ENCODE assay signal across 18 mouse cellular contexts in the genomic region with DNA sequence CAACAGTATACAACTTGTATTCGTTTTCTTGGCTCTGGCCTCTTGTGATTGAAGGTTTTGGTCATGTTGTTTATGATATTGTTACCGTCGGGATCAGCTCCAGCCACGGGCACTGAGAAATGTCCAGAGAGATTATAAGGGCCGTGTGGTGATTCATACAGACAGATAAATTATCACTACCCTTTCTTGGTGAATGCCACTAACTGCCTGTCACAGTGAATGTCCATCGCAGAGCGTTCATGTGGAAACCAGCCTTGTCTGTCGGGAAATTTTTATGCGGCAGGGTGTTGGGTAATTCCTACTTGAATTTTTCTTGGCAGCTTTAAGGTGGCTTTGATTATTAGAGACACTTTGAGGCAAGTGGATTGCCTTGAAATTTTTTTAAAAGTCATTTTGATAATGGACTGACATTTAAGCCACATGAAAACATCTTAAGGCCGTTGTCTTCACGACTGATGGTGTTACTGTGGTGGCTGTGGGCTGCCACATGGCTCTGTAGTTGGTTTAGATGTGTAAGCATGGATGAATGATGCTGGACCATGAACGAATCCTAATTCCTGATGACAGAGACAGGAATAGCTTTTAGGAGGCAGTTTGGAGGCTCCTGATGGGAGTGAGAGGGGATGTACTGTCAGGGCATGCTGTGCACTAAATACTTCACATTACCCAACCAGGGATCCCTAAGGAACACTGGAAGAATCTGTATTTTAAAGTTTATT. TPM values are rescaled to one million over a fixed set of nuclear protein-coding genes. Genes with fewer than 3 reads are reported as not detected.
DNase-seq lines count a peak whose midpoint lies in the region; ATAC-seq and TF ChIP-seq lines count a peak whose summit lies in the region.
"Had no signal": no experiment of that assay in that cellular context is flagged by ENCODE, and none has a peak within 500 bp of the region (broad histone marks: within the 10 kb centered on the region; RNA-seq: fewer than 3 reads in every experiment).

No protein-coding gene starts in this region.

- no peak for TF ChIP-seq CTCF in lung, postnatal 0 days (IDR thresholded peaks at IDR 0.05)
- TF ChIP-seq CTCF in lung, adult 2 months (IDR thresholded peaks at IDR 0.05; ENCODE audit: insufficient read depth, low read length) = no peak

- no peak overlapping the region for H3K4me3 ChIP-seq in heart, embryonic 10.5 days
- H3K4me3 ChIP-seq in lung, postnatal 0 days (ENCODE audit: low read depth, low read length) = no peak overlapping the region
- H3K4me3 ChIP-seq in lung, adult 2 months (replicated peaks; ENCODE audit: extremely low read depth, low read depth, low read length) = no peak overlapping the region
- H3K4me3 ChIP-seq in kidney, embryonic 14.5 days (ENCODE audit: low read length) = no peak overlapping the region
- H3K4me3 ChIP-seq: midbrain, embryonic 12.5 days had no signal

- 0 out of 2 replicates have a peak, but pooled peaks cover 3% of the 10 kb centered on the region for H3K36me3 ChIP-seq in heart, embryonic 10.5 days
- no peaks in the 10 kb centered on the region for H3K36me3 ChIP-seq in lung, postnatal 0 days (ENCODE audit: insufficient read depth, low read length)
- H3K36me3 ChIP-seq in kidney, embryonic 14.5 days (ENCODE audit: control insufficient read depth, insufficient read depth, low read length) = no peaks in the 10 kb centered on the region

- no peak overlapping the region for H3K27ac ChIP-seq in heart, embryonic 10.5 days
- no peak overlapping the region for H3K27ac ChIP-seq in lung, postnatal 0 days (ENCODE audit: low read length)
- no peak overlapping the region for H3K27ac ChIP-seq in kidney, embryonic 14.5 days (ENCODE audit: low read depth, low read length)
- H3K27ac ChIP-seq: midbrain, embryonic 12.5 days had no signal

- no peak for ATAC-seq in lung, postnatal 0 days
- ATAC-seq in kidney, embryonic 14.5 days (ENCODE audit: low FRiP score, low TSS enrichment) = no peak
- ATAC-seq: activated CD4-positive, CD25-positive, alpha-beta regulatory T cell, adult 4 months; liver, postnatal 0 days had no signal

- H3K9ac ChIP-seq in lung, postnatal 0 days (replicated peaks; ENCODE audit: low read depth) = no peak overlapping the region
- H3K9ac ChIP-seq in kidney, embryonic 14.5 days (ENCODE audit: low read depth, low read length) = no peak overlapping the region
- H3K9ac ChIP-seq: liver, postnatal 0 days; midbrain, embryonic 12.5 days had no signal

- H3K27me3 ChIP-seq in heart, embryonic 10.5 days (ENCODE audit: insufficient read depth, poor library complexity, severe bottlenecking) = no peaks in the 10 kb centered on the region
- no peaks in the 10 kb centered on the region for H3K27me3 ChIP-seq in lung, postnatal 0 days (replicated peaks; ENCODE audit: insufficient read depth, low read length)
- H3K27me3 ChIP-seq in kidney, embryonic 14.5 days (ENCODE audit: control insufficient read depth, insufficient read depth, low read length) = no peaks in the 10 kb centered on the region
- H3K27me3 ChIP-seq: midbrain, embryonic 12.5 days had no signal

- peak; percentile 43 for DNase-seq in adrenal gland, adult 2 months
- no peak for DNase-seq in adrenal gland, postnatal 25 days
- peak; percentile 37 for DNase-seq in heart, adult 11 months
- DNase-seq in heart, embryonic 10.5 days (ENCODE audit: low spot score) = no peak
- peak; percentile 11 for DNase-seq in lung, postnatal 0 days (ENCODE audit: low spot score)
- DNase-seq in lung, adult 2 months = no peak
- peak; percentile 93 for DNase-seq in retina, postnatal 1 day
- DNase-seq: cerebellum, postnatal 36 days; heart, postnatal 10 days; kidney, adult 2 months; kidney, postnatal 25 days; liver, postnatal 0 days; lung, postnatal 4 days; thymus, postnatal 14 days had no signal

- no peak for TF ChIP-seq EP300 in lung, postnatal 0 days (IDR thresholded peaks at IDR 0.05)

- H3K4me1 ChIP-seq in heart, embryonic 10.5 days = no peaks in the 10 kb centered on the region
- H3K4me1 ChIP-seq in lung, postnatal 0 days (ENCODE audit: insufficient read depth, low read depth, low read length) = no peaks in the 10 kb centered on the region
- no peaks in the 10 kb centered on the region for H3K4me1 ChIP-seq in lung, adult 2 months (ENCODE audit: control insufficient read depth, insufficient read depth, low read length)
- 0 out of 2 replicates have a peak, but pooled peaks cover 3% of the 10 kb centered on the region for H3K4me1 ChIP-seq in kidney, embryonic 14.5 days (ENCODE audit: control insufficient read depth, insufficient read depth, low read length)
- H3K4me1 ChIP-seq: midbrain, embryonic 12.5 days had no signal

- no peak for TF ChIP-seq POLR2A in lung, adult 2 months (IDR thresholded peaks at IDR 0.05; ENCODE audit: borderline replicate concordance, extremely low read depth, low read depth, low read length)

- no peaks in the 10 kb centered on the region for H3K9me3 ChIP-seq in heart, embryonic 10.5 days
- no peaks in the 10 kb centered on the region for H3K9me3 ChIP-seq in lung, postnatal 0 days (ENCODE audit: low read length)
- H3K9me3 ChIP-seq in kidney, embryonic 14.5 days (ENCODE audit: control insufficient read depth, low read length) = no peaks in the 10 kb centered on the region
- H3K9me3 ChIP-seq: midbrain, embryonic 12.5 days had no signal

- 86% methylated on average over 12 of the region's 12 CpGs for WGBS in heart, embryonic 10.5 days
- 61% methylated on average over 12 of the region's 12 CpGs for WGBS in lung, postnatal 0 days
- WGBS in lung, adult 2 months = 71% methylated on average over 12 of the region's 12 CpGs
- 80% methylated on average over 12 of the region's 12 CpGs for WGBS in kidney, embryonic 14.5 days

- H3K4me2 ChIP-seq in lung, postnatal 0 days (replicated peaks; ENCODE audit: low read depth, low read length) = no peak overlapping the region
- H3K4me2 ChIP-seq in kidney, embryonic 14.5 days (replicated peaks; ENCODE audit: low read depth, low read length) = no peak overlapping the region
- H3K4me2 ChIP-seq: heart, embryonic 11.5 days; midbrain, embryonic 12.5 days had no signal

RNA-seq across cellular contexts. Expression of gene C530008M17Rik, which starts 35.6 kb away (rescaled TPM):
- 10 to 100 TPM in 1 of 2 experiments, 1 to 10 TPM in 1; 6.3 to 16.4 TPM for total RNA-seq in adrenal gland, adult 2 months (2021)
- polyA plus RNA-seq in adrenal gland, adult 2 months (2012; rRNA removed) = 3.7 and 14.1 TPM in 2 replicates
- 25.1 and 27.9 TPM in 2 replicates for total RNA-seq in adrenal gland, postnatal 25 days (2021)
- polyA plus RNA-seq in heart, embryonic 10.5 days (2016; fragmentation: Nextera tagmentation; extraction: Ambion mirVana) = 29.9 and 32.3 TPM in 2 replicates
- polyA plus RNA-seq in lung, postnatal 0 days (2015; fragmentation: Nextera tagmentation; extraction: Ambion mirVana) = 3.8 and 4.4 TPM in 2 replicates
- polyA plus RNA-seq in lung, adult 2 months (2012; rRNA removed) = 4.9 and 6.0 TPM in 2 replicates
- polyA plus RNA-seq in kidney, embryonic 14.5 days (2014; fragmentation: Nextera tagmentation; extraction: Ambion mirVana) = 14.9 and 21.2 TPM in 2 replicates

Comparison
In these comparisons a context has a peak if more than half of its experiments do, and no peak if none do; other contexts are left out.
1. DNase-seq: peak in adrenal gland, adult 2 months (single experiment), heart, adult 11 months (single experiment), lung, postnatal 0 days (single experiment) and retina, postnatal 1 day (single experiment); none in adrenal gland, postnatal 25 days (single experiment), heart, embryonic 10.5 days (single experiment) and lung, adult 2 months (single experiment).